28 mouse cellular contexts compared by ENCODE assay signal in genomic region chr16:45378959-45379358, GRCm38 (mm10). TPM values are rescaled to one million over a fixed set of nuclear protein-coding genes. Genes with fewer than 3 reads are reported as not detected.
A peak's percentile ranks its signal among the peaks of the same experiment; 100 is the strongest.
DNase-seq lines count a peak whose midpoint lies in the region; ATAC-seq and TF ChIP-seq lines count a peak whose summit lies in the region.
"Had no signal": no experiment of that assay in that cellular context is flagged by ENCODE, and none has a peak within 500 bp of the region (broad histone marks: within the 10 kb centered on the region; RNA-seq: fewer than 3 reads in every experiment).

No protein-coding gene starts in this region.

- no peaks in the 10 kb centered on the region for H3K9me3 ChIP-seq in kidney, embryonic 16.5 days (ENCODE audit: low read length)
- no peaks in the 10 kb centered on the region for H3K9me3 ChIP-seq in lung, postnatal 0 days (ENCODE audit: low read length)
- H3K9me3 ChIP-seq: embryonic facial prominence, embryonic 12.5 days; embryonic facial prominence, embryonic 15.5 days; G1E; hindbrain, embryonic 10.5 days; hindbrain, embryonic 13.5 days had no signal

- DNase-seq in kidney, adult 2 months: peak; percentile 34
- peak; percentile 80 for DNase-seq in lung, postnatal 0 days (ENCODE audit: low spot score)
- DNase-seq in lung, adult 18-20 months: no peak
- DNase-seq in spleen, postnatal 10 days (ENCODE audit: low spot score in 2 of 2): no peak
- DNase-seq in left cerebral cortex, postnatal 14 days (ENCODE audit: low spot score in 2 of 2): no peak
- DNase-seq: adrenal gland, adult 2 months; adrenal gland, postnatal 14 days; cerebellum, adult 11-12 months; cerebellum, adult 8-10 months; cerebellum, postnatal 10 days; cerebellum, postnatal 36 days; forebrain, postnatal 0 days; gastrocnemius, postnatal 36 days; heart, postnatal 36 days had no signal

- TF ChIP-seq POLR2A in kidney, adult 2 months (IDR thresholded peaks at IDR 0.05; ENCODE audit: low read depth, low read length): no peak

- no peak overlapping the region for H3K9ac ChIP-seq in kidney, embryonic 16.5 days (replicated peaks; ENCODE audit: low read length)
- no peak overlapping the region for H3K9ac ChIP-seq in lung, postnatal 0 days (replicated peaks; ENCODE audit: low read depth)
- H3K9ac ChIP-seq: embryonic facial prominence, embryonic 12.5 days; embryonic facial prominence, embryonic 15.5 days; forebrain, postnatal 0 days; hindbrain, embryonic 13.5 days had no signal

- H3K27ac ChIP-seq in kidney, adult 2 months (ENCODE audit: insufficient read depth, low read depth, low read length): no peak overlapping the region; the same call in 1 of the 2 replicates
- no peak overlapping the region for H3K27ac ChIP-seq in kidney, embryonic 16.5 days (ENCODE audit: low read length)
- no peak overlapping the region for H3K27ac ChIP-seq in lung, postnatal 0 days (ENCODE audit: low read length)
- H3K27ac ChIP-seq in brown adipose tissue, adult 24 weeks (replicated peaks; ENCODE audit: low read depth, low read length): peak overlapping the region; percentile 42
- H3K27ac ChIP-seq: embryonic facial prominence, embryonic 12.5 days; embryonic facial prominence, embryonic 15.5 days; hindbrain, embryonic 10.5 days; hindbrain, embryonic 13.5 days had no signal

- no peaks in the 10 kb centered on the region for H3K4me1 ChIP-seq in kidney, adult 2 months (ENCODE audit: control insufficient read depth, insufficient read depth, low read length)
- H3K4me1 ChIP-seq in kidney, embryonic 16.5 days (ENCODE audit: insufficient read depth, low read length): no peaks in the 10 kb centered on the region
- H3K4me1 ChIP-seq in lung, postnatal 0 days (ENCODE audit: insufficient read depth, low read depth, low read length): peaks cover 9% of the 10 kb centered on the region
- peaks cover 11% of the 10 kb centered on the region for H3K4me1 ChIP-seq in brown adipose tissue, adult 24 weeks (ENCODE audit: control insufficient read depth, insufficient read depth, insufficient read length, low read length)
- H3K4me1 ChIP-seq: embryonic facial prominence, embryonic 12.5 days; embryonic facial prominence, embryonic 15.5 days; hindbrain, embryonic 10.5 days; hindbrain, embryonic 13.5 days had no signal

- no peak for TF ChIP-seq CTCF in kidney, adult 2 months (conservative IDR thresholded peaks at IDR 0.05; ENCODE audit: insufficient read depth, insufficient read length, low read depth, low read length)
- no peak for TF ChIP-seq CTCF in lung, postnatal 0 days (IDR thresholded peaks at IDR 0.05)

- peak; percentile 93 for TF ChIP-seq EP300 in lung, postnatal 0 days (IDR thresholded peaks at IDR 0.05)

- intact Hi-C loops in left cerebral cortex, postnatal 14 days (cut with DNase I): no loop called here

- H3K4me3 ChIP-seq in kidney, adult 2 months (ENCODE audit: insufficient read depth, low read depth, low read length): no peak overlapping the region
- H3K4me3 ChIP-seq in kidney, embryonic 16.5 days (ENCODE audit: low read length): no peak overlapping the region
- H3K4me3 ChIP-seq in lung, postnatal 0 days (ENCODE audit: low read depth, low read length): no peak overlapping the region
- H3K4me3 ChIP-seq in brown adipose tissue, adult 24 weeks (ENCODE audit: insufficient read depth, low read depth, low read length): no peak overlapping the region
- H3K4me3 ChIP-seq: embryonic facial prominence, embryonic 12.5 days; embryonic facial prominence, embryonic 15.5 days; hindbrain, embryonic 10.5 days; hindbrain, embryonic 13.5 days had no signal

- H3K36me3 ChIP-seq in kidney, adult 2 months (ENCODE audit: control insufficient read depth, insufficient read depth, low read length): no peaks in the 10 kb centered on the region
- H3K36me3 ChIP-seq in kidney, embryonic 16.5 days (ENCODE audit: insufficient read depth, low read length): 0 out of 2 replicates have a peak, but pooled peaks cover 3% of the 10 kb centered on the region
- 0 out of 2 replicates have a peak, but pooled peaks cover 3% of the 10 kb centered on the region for H3K36me3 ChIP-seq in lung, postnatal 0 days (ENCODE audit: insufficient read depth, low read length)
- H3K36me3 ChIP-seq: embryonic facial prominence, embryonic 12.5 days; embryonic facial prominence, embryonic 15.5 days; G1E; hindbrain, embryonic 10.5 days had no signal

- no peaks in the 10 kb centered on the region for H3K27me3 ChIP-seq in kidney, adult 2 months (replicated peaks; ENCODE audit: control insufficient read depth, insufficient read depth, low read length)
- no peaks in the 10 kb centered on the region for H3K27me3 ChIP-seq in kidney, embryonic 16.5 days (ENCODE audit: insufficient read depth, low read length)
- no peaks in the 10 kb centered on the region for H3K27me3 ChIP-seq in lung, postnatal 0 days (replicated peaks; ENCODE audit: insufficient read depth, low read length)
- H3K27me3 ChIP-seq: CH12.LX; embryonic facial prominence, embryonic 12.5 days; embryonic facial prominence, embryonic 15.5 days; hindbrain, embryonic 13.5 days; Patski had no signal

- no peak for ATAC-seq in kidney, embryonic 16.5 days (ENCODE audit: low FRiP score, low TSS enrichment)
- ATAC-seq in lung, postnatal 0 days: peak; percentile 72
- peak; percentile 53 for ATAC-seq in CD4-positive, CD25-positive, alpha-beta regulatory T cell, adult 4 months
- ATAC-seq: forebrain, embryonic 14.5 days; forebrain, postnatal 0 days; hindbrain, embryonic 16.5 days; Patski had no signal

- H3K4me2 ChIP-seq in kidney, embryonic 16.5 days (replicated peaks; ENCODE audit: low read depth, low read length): no peak overlapping the region
- H3K4me2 ChIP-seq in lung, postnatal 0 days (replicated peaks; ENCODE audit: low read depth, low read length): no peak overlapping the region
- H3K4me2 ChIP-seq: embryonic facial prominence, embryonic 12.5 days; embryonic facial prominence, embryonic 15.5 days; heart, embryonic 11.5 days; hindbrain, embryonic 13.5 days had no signal

- 69% methylated on average over 3 of the region's 3 CpGs for WGBS in kidney, adult 2 months
- WGBS in kidney, embryonic 16.5 days: 69% methylated on average over 3 of the region's 3 CpGs
- 44% methylated on average over 3 of the region's 3 CpGs for WGBS in lung, postnatal 0 days

RNA-seq across cellular contexts. Expression of gene Cd200, which starts 29.9 kb away (rescaled TPM):
- polyA plus RNA-seq in kidney, adult 2 months (2012; rRNA removed): 54.5 and 72.9 TPM in 2 replicates
- polyA plus RNA-seq in kidney, embryonic 16.5 days (2015; fragmentation: Nextera tagmentation; extraction: Ambion mirVana): 37.2 and 40.1 TPM in 2 replicates
- 338 and 424 TPM in 2 replicates for polyA plus RNA-seq in lung, postnatal 0 days (2015; fragmentation: Nextera tagmentation; extraction: Ambion mirVana)
- polyA plus RNA-seq in CD4-positive, CD25-positive, alpha-beta regulatory T cell, adult 4 months (2017; shearing (Covaris generic)): 100 to 1,000 TPM; 163 to 168 TPM
- 39.3 and 47.9 TPM in 2 replicates for polyA plus RNA-seq in brown adipose tissue, adult 24 weeks (2012; ENCODE audit: insufficient read depth, insufficient read length, missing spikeins)
- 100 to 1,000 TPM; 158 to 160 TPM for total RNA-seq in left cerebral cortex, postnatal 14 days (2021)
- total RNA-seq: G1E; granulocyte monocyte progenitor cell, adult 5-6 weeks had no signal
- polyA plus RNA-seq: G1E had no signal

Comparison
In these comparisons a context has a peak if more than half of its experiments do, and no peak if none do; other contexts are left out.
1. DNase-seq: peak in kidney, adult 2 months (single experiment) and lung, postnatal 0 days (single experiment); none in lung, adult 18-20 months (0 of 2), spleen, postnatal 10 days (0 of 2) and left cerebral cortex, postnatal 14 days (0 of 2).